Mouse (Mus musculus) erythroblast, embryonic 14.5 days (primary cell): ENCODE data around the gene Pklr.

Experiments used
- GATA1 ChIP-seq: IDR thresholded peaks from 2 replicates; pipeline ENCODE4 v1.6.1; 2012; ENCODE audit warnings: low read length, inconsistent platforms, mixed read lengths
- TAL1 ChIP-seq: IDR thresholded peaks from 3 replicates; pipeline ENCODE4 v1.6.1; 2012; ENCODE audit warnings: low read length, inconsistent platforms, mixed read lengths

GRCm38 (mm10) chr3:89159616-89160344 is 23.8 kb downstream of the Pklr start, which contains the start of gene Hcn3:
- TF ChIP-seq GATA1 (no peak), TAL1 (no peak)
